Mouse (Mus musculus): ENCODE measurements around the gene Npas2.

GRCm38 (mm10) chr1:39407108-39407507 is 213.6 kb downstream of the Npas2 start:
- TF ChIP-seq POLR2A (IDR thresholded peaks at IDR 0.05; ENCODE audit: low read depth, low read length) (no peak), CTCF (IDR thresholded peaks at IDR 0.05; ENCODE audit: extremely low read depth, insufficient read length, insufficient replicate concordance, low read depth, low read length) (no peak)
